Mouse (Mus musculus) stomach, embryonic 15.5 days (tissue): ENCODE results near the gene Tm4sf4. TPM values are rescaled to one million over a fixed set of nuclear protein-coding genes. Genes with fewer than 3 reads are reported as not detected.

Source experiments
- ATAC-seq: fragments of 200-750 bp; cut with Nextera tagmentation; 2 replicates; pipeline ENCODE4 v1.8.0; 2017; ENCODE audit warnings: low read depth, moderate number of reproducible peaks, moderate TSS enrichment; ENCODE audit not compliant: insufficient read depth, low FRiP score
- H3K27ac ChIP-seq: fragments of 300-500 bp; sonication (generic); 2 replicates; pipeline ENCODE4 v1.5.1; 2015; ENCODE audit warnings: mild to moderate bottlenecking, inconsistent platforms
- H3K27me3 ChIP-seq: fragments of 300-500 bp; sonication (generic); replicated peaks from 2 replicates; pipeline ENCODE4 v1.6.1; 2015; ENCODE audit warnings: inconsistent platforms
- H3K36me3 ChIP-seq: fragments of 300-500 bp; sonication (generic); 2 replicates; pipeline ENCODE4 v1.6.1; 2015; ENCODE audit warnings: inconsistent platforms
- H3K4me1 ChIP-seq: fragments of 300-500 bp; sonication (generic); 2 replicates; pipeline ENCODE4 v1.6.1; 2015; ENCODE audit warnings: inconsistent platforms
- H3K4me2 ChIP-seq: fragments of 300-500 bp; sonication (generic); 2 replicates; pipeline ENCODE4 v1.6.1; 2015; ENCODE audit warnings: mild to moderate bottlenecking, inconsistent platforms
- H3K4me3 ChIP-seq: fragments of 300-500 bp; sonication (generic); replicated peaks from 2 replicates; pipeline ENCODE4 v1.5.1; 2015; ENCODE audit warnings: inconsistent platforms
- H3K9ac ChIP-seq: fragments of 300-500 bp; sonication (generic); 2 replicates; pipeline ENCODE4 v1.6.1; 2015; ENCODE audit warnings: inconsistent platforms
- H3K9me3 ChIP-seq: fragments of 300-500 bp; sonication (generic); 2 replicates; pipeline ENCODE4 v1.6.1; 2016; ENCODE audit warnings: inconsistent platforms
- WGBS: fragments of 180-500 bp; shearing (Covaris S2); methylation state at CpG from one replicate; pipeline ENCODE4 v1.1.7; 2015; 5-methylcytosine and 5-hydroxymethylcytosine counted together
- polyA plus RNA-seq: library from polyadenylated mRNA; unstranded; fragments of >200 nt; fragmentation: Nextera tagmentation; extraction: Ambion mirVana; gene quantifications from 2 replicates; pipeline ENCODE4 v1.2.1, GENCODE M21; 2015

Gene Tm4sf4
- 23.4 and 29.7 TPM in 2 replicates for polyA plus RNA-seq

- H3K9ac ChIP-seq, result no peak within 1 kb of the TSS
- H3K4me3 ChIP-seq, result no peak within 1 kb of the TSS
- H3K27ac ChIP-seq, result no peak within 1 kb of the TSS
- no peaks in the 10 kb centered on the region for H3K9me3 ChIP-seq
- ATAC-seq, result no peak; the same call in 1 of the 2 replicates
- H3K4me1 ChIP-seq, result no peaks in the 10 kb centered on the region
- no peaks in the 10 kb centered on the region for H3K36me3 ChIP-seq
- H3K27me3 ChIP-seq, result no peaks in the 10 kb centered on the region
- H3K4me2 ChIP-seq, result peak within 1 kb of the TSS; percentile 22; the same call in 1 of the 2 replicates
- 62% methylated on average over 10 of the region's 10 CpGs for WGBS
Observed at GRCm38 (mm10) chr3:57425089-57425730, at the start of gene Tm4sf4. Gene Tm4sf4 (plus strand): TSS chr3:57425314.

- no peak overlapping the region for H3K4me2 ChIP-seq
- H3K4me3 ChIP-seq, result no peak overlapping the region
- ATAC-seq, result no peak
Observed at GRCm38 (mm10) chr3:57386423-57386822, 38.7 kb upstream of the Tm4sf4 start.

DNA sequence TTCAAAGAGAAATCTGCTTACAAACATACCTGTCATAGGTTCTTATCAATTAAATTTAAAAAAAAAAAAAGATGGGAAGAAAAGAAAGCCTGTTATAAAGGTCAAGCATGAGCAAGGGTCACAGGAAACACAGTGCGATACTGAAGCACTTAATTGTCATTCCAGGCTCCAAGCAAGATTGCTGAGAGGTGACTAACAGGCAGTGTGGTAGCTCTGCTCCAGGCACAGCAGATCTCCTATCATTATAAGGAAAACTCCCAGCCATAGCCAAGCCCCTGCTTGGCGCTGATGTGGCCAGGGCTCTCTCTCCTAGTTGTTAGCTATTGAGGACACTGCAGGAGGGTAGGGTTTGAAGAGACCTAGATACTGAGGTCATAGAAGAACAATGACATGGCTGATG, 38.2 kb upstream of the Tm4sf4 start:
- 64% methylated on average over 2 of the region's 2 CpGs for WGBS

More at GRCm38 (mm10) chr3:57386423-57386822, 38.7 kb upstream of the Tm4sf4 start:
- Histone ChIP-seq H3K9me3 (no peaks in the 10 kb centered on the region), H3K4me1 (no peaks in the 10 kb centered on the region), H3K36me3 (no peaks in the 10 kb centered on the region), H3K9ac (no peak overlapping the region), H3K27me3 (no peaks in the 10 kb centered on the region), H3K27ac (no peak overlapping the region)
- WGBS, result 82% methylated on average over 6 of the region's 6 CpGs

GRCm38 (mm10) chr3:57387593-57387992, 37.5 kb upstream of the Tm4sf4 start:
- H3K36me3 ChIP-seq, result no peaks in the 10 kb centered on the region
- H3K4me1 ChIP-seq, result no peaks in the 10 kb centered on the region
- no peak overlapping the region for H3K9ac ChIP-seq
- no peak overlapping the region for H3K27ac ChIP-seq
- ATAC-seq, result no peak
- H3K4me2 ChIP-seq, result no peak overlapping the region
- H3K4me3 ChIP-seq, result no peak overlapping the region
- no peaks in the 10 kb centered on the region for H3K9me3 ChIP-seq
- no peaks in the 10 kb centered on the region for H3K27me3 ChIP-seq
- WGBS, result 50% methylated on average over 2 of the region's 2 CpGs

More for the DNA sequence above, 38.2 kb upstream of the Tm4sf4 start:
- no peaks in the 10 kb centered on the region for H3K9me3 ChIP-seq
- no peaks in the 10 kb centered on the region for H3K36me3 ChIP-seq
- no peaks in the 10 kb centered on the region for H3K27me3 ChIP-seq
- H3K4me2 ChIP-seq, result no peak overlapping the region
- no peak overlapping the region for H3K27ac ChIP-seq
- no peak overlapping the region for H3K9ac ChIP-seq
- no peak for ATAC-seq
- H3K4me3 ChIP-seq, result no peak overlapping the region
- H3K4me1 ChIP-seq, result no peaks in the 10 kb centered on the region

DNA sequence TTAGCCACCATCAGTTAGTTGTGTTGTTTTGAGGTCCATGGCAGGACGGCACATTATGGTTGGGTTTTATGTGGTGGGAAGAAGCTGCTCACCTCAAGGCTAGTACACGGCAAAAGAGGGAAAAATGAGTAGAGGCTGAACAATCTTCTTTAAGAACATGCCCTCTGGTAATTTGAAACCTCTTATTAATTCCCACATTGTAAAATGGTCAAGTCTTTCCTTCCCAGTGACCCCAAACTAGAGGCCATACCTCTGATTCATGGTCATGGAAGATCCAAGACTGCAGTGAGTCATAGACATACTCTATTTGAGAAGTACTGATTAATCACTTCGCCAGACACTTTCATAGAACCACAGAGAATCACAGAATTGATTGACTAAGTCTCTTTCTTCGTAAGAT, 13.6 kb upstream of the Tm4sf4 start:
- Histone ChIP-seq H3K27me3 (no peaks in the 10 kb centered on the region), H3K4me3 (no peak overlapping the region), H3K36me3 (no peaks in the 10 kb centered on the region), H3K4me1 (no peaks in the 10 kb centered on the region), H3K27ac (no peak overlapping the region), H3K9ac (no peak overlapping the region), H3K4me2 (no peak overlapping the region), H3K9me3 (no peaks in the 10 kb centered on the region)
- WGBS, result 80% methylated on average over 4 of the region's 4 CpGs
- no peak for ATAC-seq

GRCm38 (mm10) chr3:57420233-57420632, 4.9 kb upstream of the Tm4sf4 start:
- ATAC-seq, result no peak
- Histone ChIP-seq H3K36me3 (no peaks in the 10 kb centered on the region), H3K27ac (no peak overlapping the region), H3K9ac (no peak overlapping the region), H3K4me2 (no peak overlapping the region), H3K27me3 (no peaks in the 10 kb centered on the region), H3K4me1 (no peaks in the 10 kb centered on the region), H3K4me3 (no peak overlapping the region), H3K9me3 (no peaks in the 10 kb centered on the region)
- WGBS, result 52% methylated on average over 2 of the region's 2 CpGs

- Histone ChIP-seq H3K4me3 (no peak overlapping the region), H3K4me1 (no peaks in the 10 kb centered on the region)
Observed at GRCm38 (mm10) chr3:57420660-57421059, 4.5 kb upstream of the Tm4sf4 start.

DNA sequence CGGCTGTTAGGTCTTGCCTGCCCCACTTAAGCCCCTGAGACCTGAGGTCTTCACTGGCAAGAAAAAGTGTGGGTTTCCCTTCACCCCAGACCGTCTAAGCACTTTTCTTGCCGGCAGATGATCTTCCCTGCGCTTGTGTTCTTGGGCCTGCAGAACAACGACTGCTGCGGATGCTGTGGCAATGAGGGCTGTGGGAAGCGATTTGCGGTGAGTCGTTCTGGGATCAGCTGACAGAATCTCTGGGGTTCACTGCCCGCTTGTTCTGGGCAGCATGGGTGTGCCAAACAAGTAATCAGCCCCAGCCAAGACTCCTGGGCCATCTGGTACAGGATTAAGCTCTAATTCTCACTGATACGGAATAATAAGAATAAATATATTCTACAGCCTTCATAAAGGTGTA, 1.2 kb downstream of the Tm4sf4 start:
- H3K4me1 ChIP-seq, result no peaks in the 10 kb centered on the region
- no peak overlapping the region for H3K4me2 ChIP-seq
- no peaks in the 10 kb centered on the region for H3K9me3 ChIP-seq
- ATAC-seq, result no peak
- no peak overlapping the region for H3K9ac ChIP-seq
- WGBS, result 83% methylated on average over 11 of the region's 11 CpGs
- H3K36me3 ChIP-seq, result no peaks in the 10 kb centered on the region
- H3K27me3 ChIP-seq, result no peaks in the 10 kb centered on the region
- no peak overlapping the region for H3K27ac ChIP-seq
- H3K4me3 ChIP-seq, result no peak overlapping the region

More at GRCm38 (mm10) chr3:57420660-57421059, 4.5 kb upstream of the Tm4sf4 start:
- Histone ChIP-seq H3K27ac (no peak overlapping the region), H3K9ac (no peak overlapping the region), H3K4me2 (no peak overlapping the region), H3K27me3 (no peaks in the 10 kb centered on the region), H3K36me3 (no peaks in the 10 kb centered on the region), H3K9me3 (no peaks in the 10 kb centered on the region)
- WGBS, result 88% methylated on average over 1 of the region's 1 CpGs
- ATAC-seq, result no peak

DNA sequence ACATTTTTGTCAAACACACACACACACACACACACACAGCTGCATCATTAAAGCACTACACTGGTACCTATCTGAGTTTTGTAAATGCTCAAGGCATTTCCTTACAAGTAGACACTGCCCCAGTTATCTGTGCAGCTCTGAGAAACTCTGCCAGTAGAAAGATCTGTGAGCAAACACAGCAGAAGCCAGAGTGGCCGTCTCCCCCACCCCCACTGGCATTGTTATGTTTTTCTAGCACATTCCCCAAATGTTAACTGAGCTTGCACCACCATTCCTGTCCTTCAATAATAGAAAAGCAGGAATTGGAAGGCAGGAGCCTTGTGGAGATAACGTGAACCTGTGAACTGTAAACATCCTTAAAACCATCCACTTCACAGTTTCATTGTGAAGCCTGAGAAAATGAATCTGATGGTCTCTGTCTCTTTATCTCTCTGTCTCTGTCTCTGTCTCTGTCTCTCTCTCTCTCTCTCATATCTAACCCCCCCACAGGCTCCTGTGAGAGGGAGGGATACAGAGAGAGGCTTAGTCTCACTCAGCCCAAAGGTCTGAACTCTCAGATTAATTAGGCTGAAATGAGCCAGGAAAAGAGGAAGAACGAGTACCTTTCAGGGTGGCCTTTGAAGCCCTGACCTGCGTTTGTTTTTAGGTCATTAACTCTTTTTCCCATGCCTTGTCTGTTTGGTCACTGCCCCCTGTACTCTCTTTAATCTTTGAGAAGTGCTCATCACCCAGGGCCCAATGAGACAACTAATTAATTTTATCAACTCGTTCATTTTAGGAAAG, 3.8 kb downstream of the Tm4sf4 start:
- H3K9ac ChIP-seq, result no peak overlapping the region
- ATAC-seq, result no peak
- no peaks in the 10 kb centered on the region for H3K9me3 ChIP-seq
- no peak overlapping the region for H3K4me3 ChIP-seq
- H3K4me1 ChIP-seq, result no peaks in the 10 kb centered on the region
- H3K27ac ChIP-seq, result no peak overlapping the region
- no peaks in the 10 kb centered on the region for H3K36me3 ChIP-seq
- WGBS, result 13% methylated on average over 5 of the region's 5 CpGs
- H3K4me2 ChIP-seq, result no peak overlapping the region
- H3K27me3 ChIP-seq, result no peaks in the 10 kb centered on the region

DNA sequence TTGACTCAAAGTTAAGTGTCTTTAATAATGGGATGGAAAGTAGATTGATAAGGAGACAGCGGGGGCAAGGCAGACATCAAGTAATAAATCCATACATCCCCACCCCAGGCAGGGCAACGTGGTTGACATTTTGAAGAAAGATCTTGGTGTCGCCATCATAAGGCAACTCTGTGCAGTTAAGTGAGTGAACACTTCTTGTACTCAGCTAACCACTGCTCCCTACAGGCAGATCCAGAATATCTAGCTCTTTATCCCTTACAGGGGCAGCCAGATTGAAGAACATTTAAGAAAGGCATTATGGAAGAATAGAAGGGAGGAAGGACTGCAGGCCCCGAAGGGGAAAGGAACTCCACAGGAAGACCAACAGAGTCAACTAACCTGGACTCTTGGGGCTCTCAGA, 4.4 kb downstream of the Tm4sf4 start:
- WGBS, result 54% methylated on average over 4 of the region's 4 CpGs
- no peak for ATAC-seq

DNA sequence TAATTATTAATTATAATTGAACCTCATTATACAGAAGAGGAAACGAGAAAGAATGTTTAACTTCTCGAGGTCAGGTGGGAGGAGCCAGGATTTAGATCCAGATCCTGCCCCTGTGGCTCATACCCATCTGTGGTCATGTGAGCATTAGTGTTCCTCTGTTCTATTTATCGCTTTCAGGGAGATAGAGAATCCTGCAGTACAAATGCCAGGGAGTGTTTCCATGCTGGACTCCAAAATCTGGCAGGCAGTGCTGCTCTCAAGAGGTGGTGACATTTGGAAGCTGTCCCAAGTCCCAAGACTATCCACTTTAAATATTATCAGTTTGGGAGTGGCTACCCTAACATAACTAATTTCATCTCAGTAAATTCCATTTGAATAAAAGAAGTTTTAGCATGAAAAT, 6.6 kb downstream of the Tm4sf4 start:
- ATAC-seq, result no peak
- no peak overlapping the region for H3K9ac ChIP-seq

More for the DNA sequence above, 4.4 kb downstream of the Tm4sf4 start:
- Histone ChIP-seq H3K4me3 (no peak overlapping the region), H3K9me3 (no peaks in the 10 kb centered on the region), H3K27ac (no peak overlapping the region), H3K4me1 (no peaks in the 10 kb centered on the region), H3K36me3 (no peaks in the 10 kb centered on the region), H3K4me2 (no peak overlapping the region), H3K27me3 (no peaks in the 10 kb centered on the region), H3K9ac (no peak overlapping the region)

DNA sequence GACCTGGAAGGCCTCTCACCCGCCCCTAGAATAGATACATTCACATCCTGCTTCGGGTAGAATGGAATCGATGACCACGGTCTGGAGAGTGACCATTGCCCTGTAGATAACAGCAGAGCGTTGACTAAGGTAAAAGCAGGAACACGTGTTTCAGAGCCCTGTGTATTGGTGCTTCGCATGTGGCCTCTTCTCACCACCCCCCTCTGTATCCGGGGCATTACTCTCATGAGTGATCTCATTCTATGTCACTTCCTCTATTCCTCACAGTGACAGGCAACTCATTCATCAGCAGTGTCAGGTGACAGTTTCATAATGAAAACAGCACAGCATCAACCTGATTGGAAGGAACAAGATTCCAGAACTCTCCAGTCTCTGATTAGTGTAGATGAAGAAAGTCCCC, 10.2 kb downstream of the Tm4sf4 start:
- 71% methylated on average over 8 of the region's 8 CpGs for WGBS
- ATAC-seq, result no peak

More for the DNA sequence above, 6.6 kb downstream of the Tm4sf4 start:
- Histone ChIP-seq H3K27me3 (no peaks in the 10 kb centered on the region), H3K4me2 (no peak overlapping the region), H3K9me3 (no peaks in the 10 kb centered on the region), H3K27ac (no peak overlapping the region), H3K36me3 (no peaks in the 10 kb centered on the region), H3K4me1 (no peaks in the 10 kb centered on the region), H3K4me3 (no peak overlapping the region)
- WGBS, result 65% methylated on average over 3 of the region's 3 CpGs

More for the DNA sequence above, 10.2 kb downstream of the Tm4sf4 start:
- Histone ChIP-seq H3K4me3 (no peak overlapping the region), H3K27ac (no peak overlapping the region), H3K4me1 (no peaks in the 10 kb centered on the region), H3K36me3 (no peaks in the 10 kb centered on the region), H3K4me2 (no peak overlapping the region), H3K9me3 (no peaks in the 10 kb centered on the region), H3K27me3 (no peaks in the 10 kb centered on the region), H3K9ac (no peak overlapping the region)
